In genomic region chr15:85605962-85606610, GRCm38 (mm10) we compare ENCODE assay signal across 8 mouse cellular contexts. TPM values are rescaled to one million over a fixed set of nuclear protein-coding genes. Genes with fewer than 3 reads are reported as not detected.
DNase-seq lines count a peak whose midpoint lies in the region; TF ChIP-seq lines count a peak whose summit lies in the region.
"Had no signal": no experiment of that assay in that cellular context is flagged by ENCODE, and none has a peak within 500 bp of the region (broad histone marks: within the 10 kb centered on the region; RNA-seq: fewer than 3 reads in every experiment).

No protein-coding gene starts in this region.

- H3K79me2 ChIP-seq in myocyte (ENCODE audit: control insufficient read depth, insufficient read depth) = peaks cover 5% of the 10 kb centered on the region

- H3K36me3 ChIP-seq in myocyte (ENCODE audit: control insufficient read depth, insufficient read depth) = no peaks in the 10 kb centered on the region

- intact Hi-C loops in heart, postnatal 25 days (cut with DNase I) = no loop called here

- peak overlapping the region; percentile 24 for H3ac ChIP-seq in myocyte (ENCODE audit: control insufficient read depth, insufficient read length)

- peak overlapping the region; percentile 98 for H3K4me2 ChIP-seq in myocyte (ENCODE audit: low read depth)

- TF ChIP-seq POLR2A in myocyte (IDR thresholded peaks at IDR 0.05; ENCODE audit: insufficient read length, low read depth) = peak; percentile 72

- peak; percentile 47 for DNase-seq in kidney, postnatal 10 days
- DNase-seq in kidney, adult 11 months = no peak
- peak; percentile 29 for DNase-seq in embryo, embryonic 10.5 days (ENCODE audit: low spot score)
- DNase-seq in heart, postnatal 25 days (ENCODE audit: low spot score) = peak; percentile 61
- DNase-seq in frontal cortex, postnatal 36 days (ENCODE audit: low spot score in 2 of 2) = no peak
- no peak for DNase-seq in left cerebral cortex, adult 8-10 months (ENCODE audit: low spot score in 2 of 2)

- peak overlapping the region; percentile 35 for H3K4me3 ChIP-seq in myocyte

- H3K27me3 ChIP-seq in myocyte (ENCODE audit: control insufficient read depth, insufficient read depth, insufficient read length) = no peaks in the 10 kb centered on the region
- H3K27me3 ChIP-seq: Patski had no signal

TF ChIP-seq in myocyte, 11 proteins besides CTCF, POLR2A, EP300 and RAD21:
- TF ChIP-seq USF1 (IDR thresholded peaks at IDR 0.05; ENCODE audit: low read depth) = no peak
- peak; percentile 77 to 98 (median 95) for TF ChIP-seq MYOD1 (IDR thresholded peaks at IDR 0.05; ENCODE audit: control insufficient read depth in 1 of 3, insufficient read length in 2 of 3, low read depth in 2 of 3)
- peak; percentile 95 for TF ChIP-seq TCF12 (IDR thresholded peaks at IDR 0.05; ENCODE audit: insufficient read depth, poor library complexity, severe bottlenecking)
- no peak for TF ChIP-seq CEBPB (IDR thresholded peaks at IDR 0.05; ENCODE audit: insufficient read depth, poor library complexity, severe bottlenecking)
- TF ChIP-seq POLR2AphosphoS2 (IDR thresholded peaks at IDR 0.05; ENCODE audit: insufficient read length, low read depth) = peak; percentile 90
- peak; percentile 75 to 93 (median 83) for TF ChIP-seq MYOG (IDR thresholded peaks at IDR 0.05; ENCODE audit: control insufficient read depth in 1 of 3, insufficient read depth in 1 of 3, insufficient read length in 2 of 3, low read depth in 2 of 3)
- no peak for TF ChIP-seq E2F4 (IDR thresholded peaks at IDR 0.05; ENCODE audit: insufficient read depth)
- no peak for TF ChIP-seq REST (IDR thresholded peaks at IDR 0.05; ENCODE audit: insufficient read depth, insufficient read length)
- TF ChIP-seq TCF3 (IDR thresholded peaks at IDR 0.05; ENCODE audit: insufficient read length, low read depth) = peak; percentile 74
- TF ChIP-seq MAX (IDR thresholded peaks at IDR 0.05; ENCODE audit: low read depth) = no peak
- TF ChIP-seq SRF (IDR thresholded peaks at IDR 0.05; ENCODE audit: control insufficient read depth, insufficient read length, low read depth) = no peak

RNA-seq across cellular contexts. Expression of gene Wnt7b, which starts 23.8 kb away (rescaled TPM):
- under 1 TPM; 0.13 to 0.17 TPM for total RNA-seq in heart, postnatal 25 days (2021)
- polyA plus RNA-seq in myocyte (2012; fragmentation: generic; extraction: Trizol) = 7.9 TPM
- 10 to 100 TPM; 30.9 to 37.9 (median 35.1) TPM for total RNA-seq in left cerebral cortex, adult 8-10 months (2022)

Comparison
In these comparisons a context has a peak if more than half of its experiments do, and no peak if none do; other contexts are left out.
1. DNase-seq: peak in kidney, postnatal 10 days (single experiment), embryo, embryonic 10.5 days (single experiment) and heart, postnatal 25 days (single experiment); none in kidney, adult 11 months (single experiment), frontal cortex, postnatal 36 days (0 of 2) and left cerebral cortex, adult 8-10 months (0 of 2).
2. RNA of gene Wnt7b, which starts 23.8 kb away (total RNA-seq): 30.9 to 37.9 TPM in left cerebral cortex, adult 8-10 months; 0.13 to 0.17 TPM in heart, postnatal 25 days; every median in the first group is over 10 times any median in the second.